In the genomic region with DNA sequence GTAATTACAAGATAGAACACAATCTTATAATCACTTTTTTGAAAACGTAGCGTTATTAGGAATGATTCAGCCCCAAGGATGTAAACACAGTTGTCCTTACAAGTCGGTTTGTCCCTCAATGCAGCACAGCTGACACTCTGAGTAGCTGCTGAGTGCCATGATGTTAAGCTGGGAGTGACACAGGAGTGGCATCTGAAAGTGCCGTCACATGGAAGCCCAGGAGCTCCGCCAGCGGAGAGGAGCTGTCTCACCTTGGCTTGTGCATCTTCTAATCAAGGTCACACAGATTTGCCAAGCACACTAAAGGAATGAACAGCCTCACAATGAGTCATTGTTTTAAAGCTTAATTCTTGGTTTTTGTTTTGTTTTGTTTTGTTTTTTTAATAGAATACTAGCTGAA, we compare ENCODE assay signal across 21 mouse cellular contexts.
DNase-seq lines count a peak whose midpoint lies in the region; ATAC-seq and TF ChIP-seq lines count a peak whose summit lies in the region.
"Had no signal": no experiment of that assay in that cellular context is flagged by ENCODE, and none has a peak within 500 bp of the region (broad histone marks: within the 10 kb centered on the region; RNA-seq: fewer than 3 reads in every experiment).

No protein-coding gene starts in this region.

- no peaks in the 10 kb centered on the region for H3K27me3 ChIP-seq in heart, postnatal 0 days (ENCODE audit: control insufficient read depth, insufficient read depth, low read length)
- H3K27me3 ChIP-seq in hindbrain, embryonic 14.5 days (ENCODE audit: control insufficient read depth, insufficient read depth, low read length) = no peaks in the 10 kb centered on the region
- H3K27me3 ChIP-seq in hindbrain, embryonic 16.5 days (replicated peaks; ENCODE audit: control insufficient read depth, insufficient read depth, low read length) = no peaks in the 10 kb centered on the region
- H3K27me3 ChIP-seq: embryonic facial prominence, embryonic 13.5 days; forebrain, embryonic 13.5 days; hindbrain, embryonic 13.5 days; limb, embryonic 12.5 days had no signal

- DNase-seq in adrenal gland, postnatal 36 days = peak; percentile 18 to 47
- DNase-seq in adrenal gland, postnatal 25 days = no peak
- peak; percentile 23 for DNase-seq in R1 (ENCODE audit: low read depth, low spot score)
- DNase-seq in heart, adult 9 months (ENCODE audit: low spot score in 2 of 2) = peak; percentile 61 to 81
- peak; percentile 50 for DNase-seq in heart, postnatal 0 days (ENCODE audit: low spot score)
- no peak for DNase-seq in hindbrain, embryonic 14.5 days (ENCODE audit: low spot score)
- DNase-seq: cerebellum, adult 8-10 months; cerebellum, postnatal 36 days; embryo, embryonic 11 days; kidney, adult 8-10 months; kidney, postnatal 10 days; liver, postnatal 0 days had no signal

- TF ChIP-seq CTCF in heart, postnatal 0 days (IDR thresholded peaks at IDR 0.05; ENCODE audit: low read depth) = no peak

- H3K4me2 ChIP-seq in heart, postnatal 0 days (ENCODE audit: low read depth, low read length) = no peak overlapping the region
- no peak overlapping the region for H3K4me2 ChIP-seq in hindbrain, embryonic 14.5 days (replicated peaks)
- H3K4me2 ChIP-seq in hindbrain, embryonic 16.5 days (ENCODE audit: low read length) = no peak overlapping the region
- H3K4me2 ChIP-seq: embryonic facial prominence, embryonic 13.5 days; forebrain, embryonic 13.5 days; hindbrain, embryonic 13.5 days; limb, embryonic 12.5 days; liver, embryonic 11.5 days had no signal

- H3K4me1 ChIP-seq in heart, postnatal 0 days (ENCODE audit: control insufficient read depth, insufficient read depth) = peaks cover 60% of the 10 kb centered on the region
- H3K4me1 ChIP-seq in hindbrain, embryonic 14.5 days (replicated peaks; ENCODE audit: control insufficient read depth, insufficient read depth, low read length) = peaks cover 5% of the 10 kb centered on the region; the same call in 1 of the 2 replicates
- no peaks in the 10 kb centered on the region; the same call in 1 of the 2 replicates for H3K4me1 ChIP-seq in hindbrain, embryonic 16.5 days (ENCODE audit: control insufficient read depth, insufficient read depth, low read depth, low read length)

- WGBS in heart, postnatal 0 days = 40% methylated on average over 6 of the region's 6 CpGs
- WGBS in hindbrain, embryonic 14.5 days = 94% methylated on average over 6 of the region's 6 CpGs
- WGBS in hindbrain, embryonic 16.5 days = 84% methylated on average over 6 of the region's 6 CpGs

- H3K9ac ChIP-seq in heart, postnatal 0 days (replicated peaks; ENCODE audit: low read depth, low read length) = no peak overlapping the region
- H3K9ac ChIP-seq in hindbrain, embryonic 14.5 days = no peak overlapping the region
- H3K9ac ChIP-seq in hindbrain, embryonic 16.5 days (ENCODE audit: low read depth, low read length) = no peak overlapping the region
- H3K9ac ChIP-seq: embryonic facial prominence, embryonic 13.5 days; forebrain, embryonic 13.5 days; hindbrain, embryonic 13.5 days; limb, embryonic 12.5 days; liver, postnatal 0 days had no signal

- no peak overlapping the region for H3K4me3 ChIP-seq in heart, postnatal 0 days (ENCODE audit: low read depth, low read length)
- no peak overlapping the region for H3K4me3 ChIP-seq in hindbrain, embryonic 14.5 days (replicated peaks; ENCODE audit: low read length)
- H3K4me3 ChIP-seq in hindbrain, embryonic 16.5 days (ENCODE audit: low read length) = no peak overlapping the region
- H3K4me3 ChIP-seq: embryonic facial prominence, embryonic 13.5 days; erythroblast, embryonic 14.5 days; forebrain, embryonic 13.5 days; hindbrain, embryonic 13.5 days; limb, embryonic 12.5 days had no signal

- H3K9me3 ChIP-seq in heart, postnatal 0 days (replicated peaks; ENCODE audit: control insufficient read depth, low read length) = no peaks in the 10 kb centered on the region
- no peaks in the 10 kb centered on the region for H3K9me3 ChIP-seq in hindbrain, embryonic 14.5 days (ENCODE audit: control insufficient read depth, low read length)
- no peaks in the 10 kb centered on the region for H3K9me3 ChIP-seq in hindbrain, embryonic 16.5 days (ENCODE audit: control insufficient read depth, low read length)
- H3K9me3 ChIP-seq: embryonic facial prominence, embryonic 13.5 days; forebrain, embryonic 13.5 days; hindbrain, embryonic 13.5 days; limb, embryonic 12.5 days had no signal

- H3K27ac ChIP-seq in heart, postnatal 0 days (ENCODE audit: low read depth) = peak overlapping the region; percentile 49; the same call in 1 of the 2 replicates
- no peak overlapping the region for H3K27ac ChIP-seq in hindbrain, embryonic 14.5 days
- no peak overlapping the region for H3K27ac ChIP-seq in hindbrain, embryonic 16.5 days (ENCODE audit: low read depth, low read length)
- H3K27ac ChIP-seq: embryonic facial prominence, embryonic 13.5 days; forebrain, embryonic 13.5 days; hindbrain, embryonic 13.5 days; limb, embryonic 12.5 days; macrophage had no signal

- TF ChIP-seq EP300 in heart, postnatal 0 days (IDR thresholded peaks at IDR 0.05; ENCODE audit: low read depth) = no peak

- peaks cover 29% of the 10 kb centered on the region for H3K36me3 ChIP-seq in heart, postnatal 0 days (replicated peaks; ENCODE audit: control insufficient read depth, insufficient read depth, low read length)
- H3K36me3 ChIP-seq in hindbrain, embryonic 14.5 days (replicated peaks; ENCODE audit: control insufficient read depth, insufficient read depth) = no peaks in the 10 kb centered on the region
- no peaks in the 10 kb centered on the region for H3K36me3 ChIP-seq in hindbrain, embryonic 16.5 days (ENCODE audit: control insufficient read depth, insufficient read depth, low read length)
- H3K36me3 ChIP-seq: hindbrain, embryonic 13.5 days had no signal

- ATAC-seq in heart, postnatal 0 days (ENCODE audit: insufficient read depth, low read depth) = peak; percentile 76
- no peak for ATAC-seq in hindbrain, embryonic 14.5 days (ENCODE audit: low FRiP score)
- ATAC-seq in hindbrain, embryonic 16.5 days = no peak
- ATAC-seq: forebrain, embryonic 13.5 days; liver, postnatal 0 days; lung, postnatal 0 days had no signal

Comparison
In these comparisons a context has a peak if more than half of its experiments do, and no peak if none do; other contexts are left out.
1. DNase-seq: peak in adrenal gland, postnatal 36 days (2 of 2), R1 (single experiment), heart, adult 9 months (2 of 2) and heart, postnatal 0 days (single experiment); none in adrenal gland, postnatal 25 days (single experiment) and hindbrain, embryonic 14.5 days (single experiment).